ENCODE assay signal across 13 mouse cellular contexts in the genomic region with DNA sequence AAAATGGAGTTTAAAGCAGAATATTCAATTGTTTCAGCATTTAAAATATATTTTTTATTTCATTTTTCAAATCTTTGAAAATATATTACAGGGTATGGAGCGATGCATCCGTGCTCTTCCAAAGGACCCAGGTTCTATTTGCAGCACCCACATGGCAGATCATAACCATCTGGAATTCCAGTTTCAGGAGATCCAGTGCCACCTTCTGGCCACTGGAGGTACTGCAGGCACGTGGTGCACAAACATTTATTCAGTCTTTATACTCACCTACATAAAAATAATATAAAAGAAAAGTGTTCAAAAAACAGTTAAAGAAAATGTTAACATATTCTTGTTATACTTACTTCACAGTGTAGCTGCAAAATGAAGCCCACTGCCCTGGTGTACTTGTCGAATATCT. TPM values are rescaled to one million over a fixed set of nuclear protein-coding genes. Genes with fewer than 3 reads are reported as not detected.
DNase-seq lines count a peak whose midpoint lies in the region; TF ChIP-seq lines count a peak whose summit lies in the region.
"Had no signal": no experiment of that assay in that cellular context is flagged by ENCODE, and none has a peak within 500 bp of the region (broad histone marks: within the 10 kb centered on the region; RNA-seq: fewer than 3 reads in every experiment).

No protein-coding gene starts in this region.

- peak; percentile 73 for TF ChIP-seq CTCF in layer of hippocampus, adult 2 months (conservative IDR thresholded peaks at IDR 0.05)
- no peak for TF ChIP-seq CTCF in thymus, adult 2 months (IDR thresholded peaks at IDR 0.05; ENCODE audit: borderline replicate concordance, control insufficient read depth, extremely low read depth, insufficient read depth, low read length, poor library complexity)

- WGBS in thymus, adult 2 months: 93% methylated on average over 4 of the region's 4 CpGs

- H3K4me1 ChIP-seq in thymus, adult 2 months (replicated peaks; ENCODE audit: control insufficient read depth, insufficient read depth, low read length): peaks cover 29% of the 10 kb centered on the region

- TF ChIP-seq POLR2A in thymus, adult 2 months (IDR thresholded peaks at IDR 0.05; ENCODE audit: control insufficient read depth, extremely low read depth, insufficient read depth, low read length, poor library complexity): no peak

- H3K27ac ChIP-seq in layer of hippocampus, adult 2 months: no peak overlapping the region
- H3K27ac ChIP-seq in thymus, adult 2 months (ENCODE audit: control insufficient read depth, insufficient read depth, low read length): no peak overlapping the region
- H3K27ac ChIP-seq: midbrain, embryonic 12.5 days; stomach, embryonic 15.5 days had no signal

- no peak for DNase-seq in layer of hippocampus, adult 2 months (ENCODE audit: low spot score in 2 of 2)
- no peak for DNase-seq in layer of hippocampus, postnatal 14 days (ENCODE audit: low spot score in 2 of 2)
- peak; percentile 54 for DNase-seq in thymus, postnatal 4 days
- DNase-seq in thymus, adult 2 months: no peak
- peak; percentile 59 for DNase-seq in ZHBTc4 (ENCODE audit: low read depth, low spot score)
- DNase-seq in right cerebral cortex, postnatal 14 days: no peak
- no peak for DNase-seq in frontal cortex, postnatal 36 days (ENCODE audit: low spot score in 2 of 2)
- DNase-seq: adrenal gland, postnatal 14 days; cerebellum, adult 11 months; gastrocnemius, postnatal 10 days; heart, postnatal 14 days had no signal

- no peaks in the 10 kb centered on the region for H3K36me3 ChIP-seq in thymus, adult 2 months (ENCODE audit: control insufficient read depth, insufficient read depth, low read length)
- H3K36me3 ChIP-seq: midbrain, embryonic 12.5 days; stomach, embryonic 15.5 days had no signal

- H3K27me3 ChIP-seq in thymus, adult 2 months (ENCODE audit: control insufficient read depth, insufficient read depth, low read length): no peaks in the 10 kb centered on the region
- H3K27me3 ChIP-seq: stomach, embryonic 15.5 days had no signal

- H3K4me3 ChIP-seq in layer of hippocampus, adult 2 months: no peak overlapping the region
- no peak overlapping the region for H3K4me3 ChIP-seq in thymus, adult 2 months (ENCODE audit: control insufficient read depth, insufficient read depth, low read length)
- H3K4me3 ChIP-seq: midbrain, embryonic 12.5 days; stomach, embryonic 15.5 days had no signal

RNA-seq across cellular contexts. Expression of gene Cfap45, which starts 2.6 kb away (rescaled TPM):
- 1 to 10 TPM; 4.2 to 4.8 TPM for total RNA-seq in layer of hippocampus, adult 2 months (2021)
- 1 to 10 TPM; 2.7 to 4.4 TPM for total RNA-seq in layer of hippocampus, postnatal 14 days (2021)
- 0.15 and 0.56 TPM in 2 replicates for polyA plus RNA-seq in thymus, adult 2 months (2012; rRNA removed)

RNA-seq across cellular contexts. Expression of gene Tagln2, which starts 18.2 kb away (rescaled TPM):
- 10 to 100 TPM in 1 of 2 experiments, 1 to 10 TPM in 1; 7.9 to 13.1 TPM for total RNA-seq in layer of hippocampus, adult 2 months (2021)
- total RNA-seq in layer of hippocampus, postnatal 14 days (2021): 10 to 100 TPM; 14.1 to 15.6 TPM
- 178 and 183 TPM in 2 replicates for polyA plus RNA-seq in thymus, adult 2 months (2012; rRNA removed)

RNA-seq across cellular contexts. Expression of gene Igsf9, which starts 36.4 kb away (rescaled TPM):
- total RNA-seq in layer of hippocampus, adult 2 months (2021): 1 to 10 TPM; 5.7 to 9.2 TPM
- total RNA-seq in layer of hippocampus, postnatal 14 days (2021): 1 to 10 TPM; 7.2 to 8.9 TPM
- 16.4 and 20.3 TPM in 2 replicates for polyA plus RNA-seq in thymus, adult 2 months (2012; rRNA removed)

RNA-seq across cellular contexts. Expression of gene Vsig8, which starts 37.7 kb away (rescaled TPM):
- under 1 TPM; 0.41 to 0.61 TPM for total RNA-seq in layer of hippocampus, adult 2 months (2021)
- under 1 TPM; 0.71 to 0.74 TPM for total RNA-seq in layer of hippocampus, postnatal 14 days (2021)
- 1.8 and 1.9 TPM in 2 replicates for polyA plus RNA-seq in thymus, adult 2 months (2012; rRNA removed)
- total RNA-seq: adrenal gland, postnatal 14 days; gastrocnemius, postnatal 10 days had no signal

RNA-seq across cellular contexts. Expression of gene Slamf9, which starts 42.9 kb away (rescaled TPM):
- total RNA-seq in layer of hippocampus, adult 2 months (2021): under 1 TPM in 1 of 2 experiments, not detected in 1; 0.38 TPM
- total RNA-seq in layer of hippocampus, postnatal 14 days (2021): not detected
- polyA plus RNA-seq in thymus, adult 2 months (2012; rRNA removed): 4.3 and 7.3 TPM in 2 replicates

Comparison
In these comparisons a context has a peak if more than half of its experiments do, and no peak if none do; other contexts are left out.
1. DNase-seq: peak in thymus, postnatal 4 days (single experiment) and ZHBTc4 (single experiment); none in layer of hippocampus, adult 2 months (0 of 2), layer of hippocampus, postnatal 14 days (0 of 2), thymus, adult 2 months (single experiment), right cerebral cortex, postnatal 14 days (single experiment) and frontal cortex, postnatal 36 days (0 of 2).